Mouse (Mus musculus): ENCODE results near the gene Ankrd13a.
"Not testable (repeated sequence)": the region's sequence is repeated elsewhere in the genome, so short reads cannot be mapped to it uniquely, and the experiment has no call there.

Gene Ankrd13a

DNA sequence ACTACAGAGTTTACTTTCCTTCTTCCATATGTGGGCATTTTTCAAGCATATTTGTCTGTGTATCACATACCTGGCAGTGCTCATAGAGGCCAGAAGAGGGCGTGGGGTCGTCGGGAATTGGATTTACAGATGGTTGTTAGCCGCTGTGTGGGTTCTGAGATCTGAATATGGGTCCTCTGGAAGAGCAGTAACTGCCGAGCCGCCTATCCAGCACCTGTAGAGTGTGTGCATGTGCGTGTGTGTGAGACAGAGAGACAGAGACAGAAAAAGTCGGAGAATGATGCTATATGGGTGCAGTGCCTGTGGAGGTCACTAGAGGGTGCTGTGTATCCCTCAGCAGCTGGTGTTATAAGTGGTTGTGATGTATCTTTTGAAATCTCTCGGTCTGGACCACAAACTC is 49.7 kb downstream of the Ankrd13a start:
- DNase-seq (ENCODE audit: inconsistent age in 2 of 2, low spot score in 1 of 2) = peak; percentile 44 to 86

DNA sequence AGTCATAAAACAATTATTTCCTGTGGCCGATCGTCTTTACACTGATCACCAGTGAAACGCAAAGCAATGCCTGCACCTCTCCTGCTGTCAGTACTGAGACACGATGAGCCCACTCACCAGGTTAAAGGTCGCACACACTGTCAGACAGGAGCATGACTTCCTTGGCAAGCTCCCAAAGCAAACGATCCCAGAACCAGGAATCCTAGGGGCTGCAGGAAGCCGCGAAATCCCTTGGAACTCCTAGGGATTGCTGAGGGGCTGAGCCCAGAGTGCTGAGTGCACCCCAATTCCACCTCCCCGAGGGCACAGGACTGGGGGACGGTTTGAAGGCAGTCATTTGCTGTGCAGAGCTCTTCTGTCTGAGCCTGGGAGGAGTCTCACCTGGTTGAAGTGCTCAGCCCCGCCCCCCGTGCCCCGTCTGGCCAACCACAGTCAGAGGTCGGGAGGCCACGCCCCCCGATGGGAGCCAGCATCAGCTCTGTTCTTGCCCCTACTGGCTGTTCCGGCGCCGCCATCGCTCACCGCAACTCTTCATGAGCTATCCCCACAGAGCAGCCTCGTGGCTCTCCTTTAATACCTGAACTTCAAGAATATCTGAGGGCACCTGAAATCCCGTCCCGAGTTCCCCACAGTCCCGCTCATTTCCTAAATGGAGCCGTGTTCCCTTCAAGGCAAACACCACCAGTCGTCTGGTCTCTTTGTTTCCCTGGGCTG is 51.7 kb downstream of the Ankrd13a start:
- peak; percentile 63 to 66 for DNase-seq (ENCODE audit: inconsistent age in 2 of 2, low spot score in 1 of 2)

DNA sequence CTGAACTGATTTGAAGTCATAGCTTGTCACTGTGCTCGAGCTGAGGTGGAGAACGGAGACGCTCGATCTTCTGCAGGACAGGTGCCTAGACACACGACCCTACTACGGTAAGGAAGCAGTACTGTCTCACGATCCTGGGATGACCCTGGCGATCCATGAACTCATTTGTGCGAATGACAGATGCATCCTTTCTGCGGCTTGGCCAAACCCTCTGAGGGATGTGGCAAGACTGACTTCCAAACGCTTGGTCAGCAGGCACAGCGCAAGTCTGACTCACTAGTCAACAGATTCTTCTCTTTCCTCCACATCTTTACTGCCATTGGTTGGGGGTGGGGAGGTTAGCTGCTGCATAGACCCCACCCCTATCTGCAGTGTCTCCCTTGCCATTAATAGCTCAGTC is 53.0 kb downstream of the Ankrd13a start:
- DNase-seq (ENCODE audit: inconsistent age in 2 of 2, low spot score in 1 of 2) = peak in 1 of 2 experiments; percentile 41

DNA sequence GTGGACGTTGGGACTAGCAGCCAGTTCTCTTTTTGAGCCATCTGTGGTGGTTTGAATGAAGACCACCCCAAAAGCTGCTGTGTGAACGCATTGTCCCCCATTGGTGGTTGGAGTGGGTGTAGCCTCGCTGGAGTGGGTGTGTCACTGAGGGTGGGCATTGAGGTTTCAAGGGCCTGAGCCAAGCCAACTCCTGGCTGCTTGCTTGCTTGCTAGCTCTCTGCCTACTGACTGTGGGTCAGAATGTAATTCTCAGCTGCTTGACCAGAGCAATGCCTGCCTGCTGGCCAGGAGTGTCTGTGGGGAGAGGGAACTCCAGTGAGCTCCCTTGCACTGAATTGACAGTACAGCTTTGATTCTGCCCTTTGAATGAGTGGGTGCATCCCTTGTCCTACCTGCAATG is 55.3 kb downstream of the Ankrd13a start:
- DNase-seq (ENCODE audit: inconsistent age in 2 of 2, low spot score in 1 of 2) = no peak

DNA sequence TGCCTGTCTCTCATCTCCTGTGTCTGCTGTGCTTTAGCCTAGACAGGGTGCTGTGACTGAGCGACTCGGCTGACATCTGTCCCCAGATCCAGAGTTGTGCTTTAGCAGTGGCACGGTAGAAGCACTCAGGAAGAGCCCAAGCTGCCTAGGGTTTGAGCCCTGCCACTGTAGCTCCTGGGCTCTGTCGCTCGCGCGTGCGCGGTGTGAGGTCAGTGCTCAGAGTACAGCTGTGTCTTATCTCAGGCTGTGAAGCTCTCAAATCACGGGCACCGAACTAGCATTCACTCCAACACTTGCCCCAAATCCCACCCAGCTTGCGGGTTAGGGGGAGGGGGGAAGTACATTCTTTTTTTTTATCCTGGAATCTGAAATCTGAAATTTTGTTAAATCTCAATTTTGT is 62.4 kb downstream of the Ankrd13a start:
- no peak for DNase-seq (ENCODE audit: inconsistent age in 2 of 2, low spot score in 1 of 2)

DNA sequence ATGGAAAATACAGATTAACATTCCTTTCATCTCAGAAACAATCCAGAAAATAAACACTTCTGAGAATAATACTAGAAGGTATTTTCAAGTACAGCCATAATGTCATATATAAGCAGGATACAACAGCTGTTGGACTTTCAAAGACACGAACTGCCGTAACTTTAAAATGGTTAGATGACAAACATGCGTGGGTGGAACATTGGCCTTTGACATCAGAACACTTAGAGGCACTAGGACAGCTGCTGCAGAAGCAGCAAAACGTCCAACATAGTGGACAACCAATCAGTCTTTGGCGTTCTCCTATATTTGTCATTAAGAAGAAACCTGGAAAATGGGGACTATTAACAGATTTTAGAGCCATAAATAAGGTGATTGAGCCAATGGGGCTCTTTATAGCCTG is 66.0 kb downstream of the Ankrd13a start:
- DNase-seq (ENCODE audit: inconsistent age in 2 of 2, low spot score in 1 of 2) = not testable (repeated sequence)

DNA sequence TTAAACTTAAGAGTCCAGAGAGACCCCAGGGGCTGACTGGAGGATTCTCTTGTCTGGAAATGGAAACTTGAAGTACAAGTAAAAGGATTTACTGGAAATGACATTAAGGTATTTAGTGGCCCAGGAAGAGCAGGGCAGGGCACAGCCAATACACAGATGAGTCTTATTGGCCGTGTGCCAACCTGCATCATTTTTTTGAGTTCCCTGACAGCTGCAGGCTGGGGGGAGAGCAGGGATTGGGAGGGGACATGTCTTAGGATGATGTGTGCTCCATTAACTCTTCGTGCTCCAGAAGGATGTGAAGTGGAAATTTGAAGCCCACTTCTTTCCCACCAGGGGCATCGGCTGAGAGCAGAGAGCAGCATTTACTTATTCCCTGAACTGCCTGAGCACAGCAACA is 67.7 kb downstream of the Ankrd13a start:
- not testable (repeated sequence) for DNase-seq (ENCODE audit: inconsistent age in 2 of 2, low spot score in 1 of 2)

DNA sequence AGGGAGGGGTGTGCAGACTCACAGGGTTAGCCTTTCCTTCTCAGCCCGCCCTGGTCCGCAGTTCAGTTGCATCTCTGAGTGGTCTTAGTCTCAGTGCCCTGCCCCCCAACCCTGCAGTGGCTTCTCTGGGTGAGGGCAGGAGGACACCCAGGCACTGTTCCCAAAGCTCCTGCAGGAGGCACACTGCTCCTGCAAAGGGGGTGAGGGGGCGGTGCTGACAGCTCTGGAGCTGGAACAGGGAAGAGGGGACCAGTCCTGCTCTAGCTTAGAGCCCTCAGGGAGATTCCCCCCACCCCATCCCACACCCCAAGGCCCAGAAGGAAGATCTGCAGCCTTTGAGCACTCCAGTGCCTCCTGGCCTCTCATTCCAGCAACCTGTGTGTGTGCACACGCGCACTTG is 68.2 kb downstream of the Ankrd13a start:
- no peak for DNase-seq (ENCODE audit: inconsistent age in 2 of 2, low spot score in 1 of 2)

DNA sequence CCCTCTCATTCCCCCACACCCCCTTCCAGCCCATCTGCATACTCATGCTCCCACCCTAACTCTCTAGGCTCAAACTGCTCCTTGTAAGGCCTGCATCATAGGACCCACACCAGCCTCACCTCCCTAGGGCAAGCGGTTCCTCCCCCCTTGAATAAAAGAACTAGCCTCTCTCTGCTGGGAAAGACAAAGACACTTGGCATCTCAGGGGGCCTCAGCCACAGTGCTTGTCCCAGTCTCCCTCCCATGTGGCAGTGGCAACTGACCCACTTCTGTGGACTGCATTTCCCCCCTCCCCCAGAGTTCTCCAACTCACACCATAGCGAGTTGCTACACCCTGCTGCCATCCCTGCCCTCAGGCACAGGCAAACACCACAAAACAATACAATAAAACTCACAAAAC is 69.9 kb downstream of the Ankrd13a start:
- not testable (repeated sequence) for DNase-seq (ENCODE audit: inconsistent age in 2 of 2, low spot score in 1 of 2)

DNA sequence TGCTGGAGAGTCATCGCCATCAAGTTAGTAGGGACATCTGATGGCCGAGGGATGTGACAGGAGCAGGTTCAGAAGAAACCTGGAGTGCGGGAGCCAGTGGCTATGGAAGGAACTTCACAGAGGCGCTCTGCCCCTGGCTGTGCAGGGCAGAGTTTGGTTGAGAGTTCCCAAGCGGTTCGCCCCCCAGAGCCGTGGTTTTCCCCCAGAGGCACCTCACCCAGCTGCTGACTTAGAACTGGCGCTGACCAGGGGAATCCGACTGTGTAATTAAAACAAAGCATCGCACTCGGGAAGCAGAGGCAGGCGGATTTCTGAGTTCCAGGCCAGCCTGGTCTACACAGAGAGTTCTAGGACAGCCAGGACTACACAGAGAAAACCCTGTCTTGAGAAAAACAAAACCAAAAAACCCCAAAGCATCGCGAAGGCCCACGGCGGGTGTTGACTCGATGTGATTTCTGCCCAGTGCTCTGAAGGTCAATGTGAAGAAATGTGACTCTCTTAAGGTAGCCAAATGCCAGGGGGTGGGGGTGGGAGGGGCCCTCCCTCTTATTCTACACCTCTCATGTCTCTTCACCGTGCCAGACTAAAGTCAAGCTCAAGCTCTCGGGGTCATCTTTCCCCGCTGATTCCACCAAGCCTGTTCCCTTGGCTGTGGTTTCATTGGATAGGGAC is 77.2 kb downstream of the Ankrd13a start:
- no peak for DNase-seq (ENCODE audit: inconsistent age in 2 of 2, low spot score in 1 of 2)

DNA sequence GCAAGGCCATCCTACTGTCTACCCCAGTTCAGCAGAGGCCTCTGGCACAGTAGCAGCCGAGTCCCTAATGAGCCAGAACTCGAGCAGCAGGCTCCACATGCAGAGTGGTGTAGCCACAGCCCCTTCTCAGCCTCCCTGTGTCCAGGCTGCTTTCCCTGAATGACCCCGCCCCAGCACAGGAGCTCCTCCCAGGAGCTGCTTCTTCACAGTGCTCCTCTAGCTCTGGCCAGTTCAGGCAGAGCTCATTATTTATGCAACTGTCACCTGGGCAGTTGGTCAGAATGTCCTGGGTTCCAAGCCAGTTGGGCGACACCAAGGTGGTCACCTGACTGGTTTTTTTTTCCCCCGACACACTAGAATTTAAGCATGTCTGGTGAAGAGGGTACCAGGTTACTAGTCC is 78.9 kb downstream of the Ankrd13a start, which contains the start of gene 4930519G04Rik:
Gene 4930519G04Rik, plus strand, starts transcription at position 301 of the 400 bp plus-strand sequence.
- not testable (repeated sequence) for DNase-seq (ENCODE audit: inconsistent age in 2 of 2, low spot score in 1 of 2)
